Mouse (Mus musculus) MEL (cell line): ENCODE results near the gene Pik3r3. TPM values are rescaled to one million over a fixed set of nuclear protein-coding genes. Genes with fewer than 3 reads are reported as not detected.

Source experiments
- DNase-seq: peaks from one replicate; pipeline ENCODE4 v3.0.0; 2011; ENCODE audit warnings: low read depth, low spot score
- H3K27ac ChIP-seq: 2 replicates; pipeline ENCODE4 v1.5.1; 2012; ENCODE audit warnings: low read depth, mild to moderate bottlenecking, control low read depth, low read length, moderate library complexity; ENCODE audit not compliant: control insufficient read depth
- H3K27me3 ChIP-seq, 2 experiments: fragments of 150-350 bp in 1 of 2; sonication (generic) in 1 of 2; 2 replicates each; pipeline ENCODE4 v1.6.1; 2012; ENCODE audit warnings: low read length in 2 of 2, mild to moderate bottlenecking in 2 of 2, improper control_type of control experiment in 1 of 2, moderate library complexity in 1 of 2; ENCODE audit not compliant: insufficient read depth in 2 of 2, control insufficient read depth in 1 of 2
- H3K36me3 ChIP-seq, 2 experiments: 2 replicates each; pipeline ENCODE4 v1.6.1; 2012 to 2014; ENCODE audit warnings: low read length in 2 of 2, improper control_type of control experiment in 1 of 2, inconsistent platforms in 1 of 2, mild to moderate bottlenecking in 1 of 2; ENCODE audit not compliant: insufficient read depth in 2 of 2, control insufficient read depth in 1 of 2
- H3K4me1 ChIP-seq, 2 experiments: fragments of 150-350 bp in 1 of 2; sonication (generic) in 1 of 2; 2 replicates each; pipeline ENCODE4 v1.6.1; 2012; ENCODE audit warnings: low read length in 2 of 2, improper control_type of control experiment in 1 of 2, mild to moderate bottlenecking in 1 of 2; ENCODE audit not compliant: insufficient read depth in 2 of 2, control insufficient read depth in 1 of 2
- H3K4me3 ChIP-seq, 2 experiments: fragments of 150-350 bp in 1 of 2; sonication (generic) in 1 of 2; 2 replicates each; pipeline ENCODE4 v1.5.1; 2012; ENCODE audit warnings: low read depth in 2 of 2, low read length in 2 of 2, mild to moderate bottlenecking in 2 of 2, moderate library complexity in 2 of 2, control low read depth in 1 of 2, improper control_type of control experiment in 1 of 2; ENCODE audit not compliant: control insufficient read depth in 1 of 2, insufficient read depth in 1 of 2
- H3K79me2 ChIP-seq: 2 replicates; pipeline ENCODE4 v1.6.1; 2012; ENCODE audit warnings: mild to moderate bottlenecking, low read length, moderate library complexity; ENCODE audit not compliant: control insufficient read depth, poor library complexity, insufficient read depth
- H3K9ac ChIP-seq: 2 replicates; pipeline ENCODE4 v1.6.1; 2012; ENCODE audit warnings: low read depth, mild to moderate bottlenecking, control low read depth, low read length, moderate library complexity; ENCODE audit not compliant: control insufficient read depth, poor library complexity, severe bottlenecking
- H3K9me3 ChIP-seq: fragments of 150-350 bp; sonication (generic); replicated peaks from 2 replicates; pipeline ENCODE4 v1.6.1; 2012; ENCODE audit warnings: mild to moderate bottlenecking, low read length, improper control_type of control experiment, moderate library complexity; ENCODE audit not compliant: insufficient read depth
- ELF1 ChIP-seq: IDR thresholded peaks from 2 replicates; pipeline ENCODE4 v1.6.1; 2014; ENCODE audit warnings: low read depth, mild to moderate bottlenecking, inconsistent platforms, low read length, improper control_type of control experiment, moderate library complexity
- polyA plus RNA-seq, 2 experiments: library from polyadenylated mRNA; stranded (reverse) in 1 of 2; unstranded in 1 of 2; fragments of >175 nt in 1 of 2; fragments of >200 nt in 1 of 2; gene quantifications; 2 replicates each; pipeline versions ENCODE4 v1.2.1 to v1.2.4; 2012; ENCODE audit warnings: low replicate concordance in 2 of 2, low read depth in 1 of 2; ENCODE audit not compliant: insufficient read length in 2 of 2, insufficient read depth in 1 of 2, missing spikeins in 1 of 2
- total RNA-seq: library from RNA; depleted of rRNA; stranded (reverse); fragments of 300-350 nt; gene quantifications from 2 replicates; pipeline ENCODE4 v1.2.3, GENCODE M21; 2012; rRNA removed

Pik3r3 gene
- total and polyA plus RNA-seq, 3 experiments = 2.1 to 2.5 TPM; not detected in 1

GRCm38 (mm10) chr4:116352496-116352895, 131.1 kb downstream of the Pik3r3 start:
- Histone ChIP-seq H3K9ac (no peak overlapping the region), H3K79me2 (no peaks in the 10 kb centered on the region), H3K4me1 (peaks cover 0 to 4% of the 10 kb centered on the region in 2 experiments; a peak in 2 of 4 replicates), H3K4me3 (no peak overlapping the region), H3K9me3 (no peaks in the 10 kb centered on the region), H3K27me3 (no peaks in the 10 kb centered on the region), H3K36me3 (peaks cover 0 to 3% of the 10 kb centered on the region in 2 experiments; a peak in 2 of 4 replicates), H3K27ac (no peak overlapping the region)
- no peak for DNase-seq
- TF ChIP-seq ELF1 = no peak

Other genes starting within 250 kb of the Pik3r3 start
- 7.5 and 10.8 TPM in 2 replicates for gene Faah, start 203.7 kb upstream of the Pik3r3 start, total RNA-seq
- gene Faah, start 203.7 kb upstream of the Pik3r3 start, polyA plus RNA-seq = 10 to 100 TPM in 1 of 2 experiments, not detected in 1; 22.2 TPM
- gene Nsun4, start 167.7 kb upstream of the Pik3r3 start, total RNA-seq = 13.6 and 14.9 TPM in 2 replicates
- 10 to 100 TPM in 1 of 2 experiments, not detected in 1; 11.8 TPM for gene Nsun4, start 167.7 kb upstream of the Pik3r3 start, polyA plus RNA-seq
- gene Uqcrh, start 146.5 kb upstream of the Pik3r3 start, total RNA-seq = 444 and 529 TPM in 2 replicates
- gene Uqcrh, start 146.5 kb upstream of the Pik3r3 start, polyA plus RNA-seq = 100 to 1,000 TPM; 392 to 414 TPM
- gene Lrrc41, start 146.3 kb upstream of the Pik3r3 start, total RNA-seq = 52.8 and 64.4 TPM in 2 replicates
- gene Lrrc41, start 146.3 kb upstream of the Pik3r3 start, polyA plus RNA-seq = 10 to 100 TPM in 1 of 2 experiments, not detected in 1; 73.3 TPM
- gene Rad54l, start 97.9 kb upstream of the Pik3r3 start, total RNA-seq = 25.0 and 29.4 TPM in 2 replicates
- 10 to 100 TPM in 1 of 2 experiments, not detected in 1; 44.0 TPM for gene Rad54l, start 97.9 kb upstream of the Pik3r3 start, polyA plus RNA-seq
- 29.1 and 35.3 TPM in 2 replicates for gene Pomgnt1, start 97.8 kb upstream of the Pik3r3 start, total RNA-seq
- gene Pomgnt1, start 97.8 kb upstream of the Pik3r3 start, polyA plus RNA-seq = 10 to 100 TPM in 1 of 2 experiments, not detected in 1; 33.6 TPM
- gene Lurap1, start 70.3 kb upstream of the Pik3r3 start, total RNA-seq = 0.85 and 1.2 TPM in 2 replicates
- gene Lurap1, start 70.3 kb upstream of the Pik3r3 start, polyA plus RNA-seq = 1 to 10 TPM in 1 of 2 experiments, not detected in 1; 1.2 TPM
- 0.08 TPM in 1 of 2 replicates, not detected in the other for gene Tspan1, start 54.0 kb upstream of the Pik3r3 start, total RNA-seq
- under 1 TPM in 1 of 2 experiments, not detected in 1; 0.03 TPM for gene Tspan1, start 54.0 kb upstream of the Pik3r3 start, polyA plus RNA-seq
- not detected in 2 replicates for gene 1700042G07Rik, start 48.2 kb upstream of the Pik3r3 start, total RNA-seq
- gene 1700042G07Rik, start 48.2 kb upstream of the Pik3r3 start, polyA plus RNA-seq = not detected
- not detected in 2 replicates for gene Gm49337, start 48.2 kb upstream of the Pik3r3 start, total RNA-seq
- gene Gm49337, start 48.2 kb upstream of the Pik3r3 start, polyA plus RNA-seq = not detected
- gene Mast2, start 242.6 kb downstream of the Pik3r3 start, total RNA-seq = 13.3 and 14.8 TPM in 2 replicates
- 100 to 1,000 TPM in 1 of 2 experiments, 10 to 100 TPM in 1; 46.4 to 126 TPM for gene Mast2, start 242.6 kb downstream of the Pik3r3 start, polyA plus RNA-seq